Mouse (Mus musculus) bone marrow, adult 2 months (tissue): Measurements from ENCODE around the gene Ccdc38.

Experiments used
- CTCF ChIP-seq: fragments of 200-500 bp; IDR thresholded peaks from 2 replicates; pipeline ENCODE4 v1.5.1; 2011; ENCODE audit warnings: low read length, control low read depth; ENCODE audit not compliant: control insufficient read depth, insufficient read depth
- POLR2A ChIP-seq: fragments of 200-500 bp; IDR thresholded peaks from 2 replicates; pipeline ENCODE4 v1.6.1; 2011; ENCODE audit warnings: low read depth, mild to moderate bottlenecking, control low read depth, low read length, borderline replicate concordance; ENCODE audit not compliant: control insufficient read depth

DNA sequence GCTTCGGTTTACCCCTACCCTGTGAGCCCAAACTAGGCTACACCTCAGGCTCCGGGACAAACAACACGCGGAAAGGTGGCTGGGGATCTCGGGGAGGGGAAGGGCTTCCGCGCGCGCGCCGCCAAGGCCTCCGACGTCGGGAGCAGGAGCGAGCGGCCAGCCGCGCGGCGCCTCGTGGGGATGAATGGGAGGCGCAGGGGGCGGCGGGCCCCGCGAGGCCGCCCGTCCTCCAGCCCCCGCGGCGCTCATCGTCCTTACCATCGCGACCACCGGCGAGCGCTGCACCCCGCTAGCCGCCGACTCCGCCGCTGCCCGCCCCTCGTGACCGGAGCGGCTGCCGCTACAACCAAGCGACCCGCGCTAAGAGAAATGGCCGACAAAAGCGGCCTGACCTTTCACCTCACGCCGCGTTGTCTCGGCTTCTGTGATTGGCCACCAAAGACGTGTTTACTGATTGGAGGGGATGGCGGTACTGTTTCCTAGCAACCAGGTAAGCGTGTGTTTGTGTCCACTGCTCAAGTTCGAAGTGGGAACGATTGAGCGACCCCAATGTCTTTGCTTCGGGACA lies 48.9 kb downstream of the Ccdc38 start, which contains the start of gene Snrpf:
- peak; percentile 9; the same call in 1 of the 2 replicates for TF ChIP-seq CTCF
- TF ChIP-seq POLR2A: peak; percentile 46; the same call in 1 of the 2 replicates
